Mouse (Mus musculus) MEL (cell line): ENCODE measurements around the gene Babam2. TPM values are rescaled to one million over a fixed set of nuclear protein-coding genes. Genes with fewer than 3 reads are reported as not detected.
"Not testable (repeated sequence)": the region's sequence is repeated elsewhere in the genome, so short reads cannot be mapped to it uniquely, and the experiment has no call there.

Source experiments
- DNase-seq: peaks from one replicate; pipeline ENCODE4 v3.0.0; 2011; ENCODE audit warnings: low read depth, low spot score
- H3K27ac ChIP-seq: 2 replicates; pipeline ENCODE4 v1.5.1; 2012; ENCODE audit warnings: low read depth, mild to moderate bottlenecking, control low read depth, low read length, moderate library complexity; ENCODE audit not compliant: control insufficient read depth
- H3K27me3 ChIP-seq, 2 experiments: fragments of 150-350 bp in 1 of 2; sonication (generic) in 1 of 2; 2 replicates each; pipeline ENCODE4 v1.6.1; 2012; ENCODE audit warnings: low read length in 2 of 2, mild to moderate bottlenecking in 2 of 2, improper control_type of control experiment in 1 of 2, moderate library complexity in 1 of 2; ENCODE audit not compliant: insufficient read depth in 2 of 2, control insufficient read depth in 1 of 2
- H3K36me3 ChIP-seq, 2 experiments: 2 replicates each; pipeline ENCODE4 v1.6.1; 2012 to 2014; ENCODE audit warnings: low read length in 2 of 2, improper control_type of control experiment in 1 of 2, inconsistent platforms in 1 of 2, mild to moderate bottlenecking in 1 of 2; ENCODE audit not compliant: insufficient read depth in 2 of 2, control insufficient read depth in 1 of 2
- H3K4me1 ChIP-seq, 2 experiments: fragments of 150-350 bp in 1 of 2; sonication (generic) in 1 of 2; 2 replicates each; pipeline ENCODE4 v1.6.1; 2012; ENCODE audit warnings: low read length in 2 of 2, improper control_type of control experiment in 1 of 2, mild to moderate bottlenecking in 1 of 2; ENCODE audit not compliant: insufficient read depth in 2 of 2, control insufficient read depth in 1 of 2
- H3K4me3 ChIP-seq, 2 experiments: fragments of 150-350 bp in 1 of 2; sonication (generic) in 1 of 2; 2 replicates each; pipeline ENCODE4 v1.5.1; 2012; ENCODE audit warnings: low read depth in 2 of 2, low read length in 2 of 2, mild to moderate bottlenecking in 2 of 2, moderate library complexity in 2 of 2, control low read depth in 1 of 2, improper control_type of control experiment in 1 of 2; ENCODE audit not compliant: control insufficient read depth in 1 of 2, insufficient read depth in 1 of 2
- H3K79me2 ChIP-seq: 2 replicates; pipeline ENCODE4 v1.6.1; 2012; ENCODE audit warnings: mild to moderate bottlenecking, low read length, moderate library complexity; ENCODE audit not compliant: control insufficient read depth, poor library complexity, insufficient read depth
- H3K9ac ChIP-seq: 2 replicates; pipeline ENCODE4 v1.6.1; 2012; ENCODE audit warnings: low read depth, mild to moderate bottlenecking, control low read depth, low read length, moderate library complexity; ENCODE audit not compliant: control insufficient read depth, poor library complexity, severe bottlenecking
- H3K9me3 ChIP-seq: fragments of 150-350 bp; sonication (generic); replicated peaks from 2 replicates; pipeline ENCODE4 v1.6.1; 2012; ENCODE audit warnings: mild to moderate bottlenecking, low read length, improper control_type of control experiment, moderate library complexity; ENCODE audit not compliant: insufficient read depth
- CHD1 ChIP-seq: IDR thresholded peaks from 2 replicates; pipeline ENCODE4 v1.6.1; 2012; ENCODE audit warnings: low read depth, mild to moderate bottlenecking, inconsistent platforms, low read length, improper control_type of control experiment
- CHD2 ChIP-seq: IDR thresholded peaks from 2 replicates; pipeline ENCODE4 v1.6.1; 2011; ENCODE audit warnings: low read length, improper control_type of control experiment
- CTCF ChIP-seq, 3 experiments: IDR thresholded peaks in 2 of 3; conservative IDR thresholded peaks in 1 of 3; 2 replicates each; pipeline ENCODE4 v1.5.1; 2011 to 2012; ENCODE audit warnings: low read length in 3 of 3, low read depth in 2 of 3, mild to moderate bottlenecking in 2 of 3, improper control_type of control experiment in 1 of 3, inconsistent platforms in 1 of 3, mixed read lengths in 1 of 3, moderate library complexity in 1 of 3; ENCODE audit not compliant: control insufficient read depth in 1 of 3, insufficient read depth in 1 of 3, poor library complexity in 1 of 3, severe bottlenecking in 1 of 3
- E2F4 ChIP-seq: IDR thresholded peaks from 2 replicates; pipeline ENCODE4 v1.6.1; 2011; ENCODE audit warnings: low read depth, low read length, improper control_type of control experiment, borderline replicate concordance
- ELF1 ChIP-seq: IDR thresholded peaks from 2 replicates; pipeline ENCODE4 v1.6.1; 2014; ENCODE audit warnings: low read depth, mild to moderate bottlenecking, inconsistent platforms, low read length, improper control_type of control experiment, moderate library complexity
- EP300 ChIP-seq, 2 experiments: IDR thresholded peaks; 2 replicates each; pipeline ENCODE4 v1.6.1; 2011; ENCODE audit warnings: improper control_type of control experiment in 2 of 2, low read length in 2 of 2, low read depth in 1 of 2, mild to moderate bottlenecking in 1 of 2
- GABPA ChIP-seq: IDR thresholded peaks from 2 replicates; pipeline ENCODE4 v1.6.1; 2012; ENCODE audit warnings: low read depth, mild to moderate bottlenecking, inconsistent platforms, low read length, improper control_type of control experiment, moderate library complexity
- GATA1 ChIP-seq: IDR thresholded peaks from 2 replicates; pipeline ENCODE4 v1.6.1; 2011; ENCODE audit warnings: low read depth, low read length, improper control_type of control experiment
- HCFC1 ChIP-seq: IDR thresholded peaks from 2 replicates; pipeline ENCODE4 v1.6.1; 2012; ENCODE audit warnings: low read depth, mild to moderate bottlenecking, inconsistent platforms, low read length, improper control_type of control experiment, moderate library complexity
- JUND ChIP-seq: IDR thresholded peaks from 2 replicates; pipeline ENCODE4 v1.6.1; 2011; ENCODE audit warnings: low read depth, mild to moderate bottlenecking, improper control_type of control experiment, low read length
- KAT2A ChIP-seq: conservative IDR thresholded peaks from 2 replicates; pipeline ENCODE4 v1.6.1; 2012; ENCODE audit warnings: low read depth, low read length, improper control_type of control experiment, inconsistent platforms
- MAFK ChIP-seq: IDR thresholded peaks from 2 replicates; pipeline ENCODE4 v1.6.1; 2011; ENCODE audit warnings: low read depth, mild to moderate bottlenecking, low read length, improper control_type of control experiment, borderline replicate concordance
- MAX ChIP-seq: IDR thresholded peaks from 2 replicates; pipeline ENCODE4 v1.6.1; 2011; ENCODE audit warnings: low read length, improper control_type of control experiment
- MEF2A ChIP-seq: IDR thresholded peaks from 2 replicates; pipeline ENCODE4 v1.6.1; 2014; ENCODE audit warnings: low read depth, mild to moderate bottlenecking, inconsistent platforms, low read length, improper control_type of control experiment; ENCODE audit not compliant: poor library complexity, insufficient replicate concordance, severe bottlenecking; ENCODE audit errors: extremely low read depth
- MXI1 ChIP-seq: IDR thresholded peaks from 2 replicates; pipeline ENCODE4 v1.6.1; 2011; ENCODE audit warnings: mild to moderate bottlenecking, low read depth, low read length, improper control_type of control experiment
- MYB ChIP-seq: IDR thresholded peaks from 2 replicates; pipeline ENCODE4 v1.6.1; 2011; ENCODE audit warnings: mild to moderate bottlenecking, low read depth, low read length, improper control_type of control experiment
- POLR2A ChIP-seq, 2 experiments: IDR thresholded peaks; 2 replicates each; pipeline ENCODE4 v1.6.1; 2011 to 2012; ENCODE audit warnings: low read length in 2 of 2, mild to moderate bottlenecking in 2 of 2, control low read depth in 1 of 2, improper control_type of control experiment in 1 of 2, low read depth in 1 of 2, moderate library complexity in 1 of 2; ENCODE audit not compliant: control insufficient read depth in 1 of 2, insufficient read depth in 1 of 2, poor library complexity in 1 of 2
- POLR2AphosphoS2 ChIP-seq: IDR thresholded peaks from 2 replicates; pipeline ENCODE4 v1.6.1; 2011; ENCODE audit warnings: low read length, improper control_type of control experiment
- POLR2AphosphoS5 ChIP-seq: IDR thresholded peaks from 2 replicates; pipeline ENCODE4 v1.6.1; 2012; ENCODE audit warnings: low read depth, borderline replicate concordance, mild to moderate bottlenecking, inconsistent platforms, low read length, moderate library complexity, mixed read lengths
- RCOR1 ChIP-seq: IDR thresholded peaks from 2 replicates; pipeline ENCODE4 v1.6.1; 2012; ENCODE audit warnings: low read depth, mild to moderate bottlenecking, inconsistent platforms, low read length, improper control_type of control experiment
- TBP ChIP-seq: IDR thresholded peaks from 2 replicates; pipeline ENCODE4 v1.8.0; 2011; ENCODE audit warnings: low read depth, low read length, improper control_type of control experiment
- USF1 ChIP-seq: IDR thresholded peaks from 2 replicates; pipeline ENCODE4 v1.6.1; 2014; ENCODE audit warnings: low read depth, mild to moderate bottlenecking, inconsistent platforms, low read length, improper control_type of control experiment, moderate library complexity
- USF2 ChIP-seq, 2 experiments: IDR thresholded peaks; 2 replicates each; pipeline ENCODE4 v1.6.1; 2011 to 2012; ENCODE audit warnings: improper control_type of control experiment in 2 of 2, low read length in 2 of 2, borderline replicate concordance in 1 of 2, inconsistent platforms in 1 of 2, low read depth in 1 of 2, mild to moderate bottlenecking in 1 of 2; ENCODE audit not compliant: insufficient read depth in 1 of 2
- ZC3H11A ChIP-seq: IDR thresholded peaks from 2 replicates; pipeline ENCODE4 v1.6.1; 2012; ENCODE audit warnings: low read depth, mild to moderate bottlenecking, inconsistent platforms, low read length, improper control_type of control experiment
- ZKSCAN1 ChIP-seq: IDR thresholded peaks from 2 replicates; pipeline ENCODE4 v1.6.1; 2012; ENCODE audit warnings: low read depth, mild to moderate bottlenecking, inconsistent platforms, low read length, improper control_type of control experiment, moderate library complexity
- ZMIZ1 ChIP-seq: IDR thresholded peaks from 2 replicates; pipeline ENCODE4 v1.6.1; 2012; ENCODE audit warnings: low read depth, mild to moderate bottlenecking, inconsistent platforms, low read length, improper control_type of control experiment, moderate library complexity
- ZNF384 ChIP-seq: IDR thresholded peaks from 2 replicates; pipeline ENCODE4 v1.6.1; 2012; ENCODE audit warnings: low read depth, mild to moderate bottlenecking, inconsistent platforms, low read length, improper control_type of control experiment
- polyA plus RNA-seq, 2 experiments: library from polyadenylated mRNA; stranded (reverse) in 1 of 2; unstranded in 1 of 2; fragments of >175 nt in 1 of 2; fragments of >200 nt in 1 of 2; gene quantifications; 2 replicates each; pipeline versions ENCODE4 v1.2.1 to v1.2.4; 2012; ENCODE audit warnings: low replicate concordance in 2 of 2, low read depth in 1 of 2; ENCODE audit not compliant: insufficient read length in 2 of 2, insufficient read depth in 1 of 2, missing spikeins in 1 of 2
- total RNA-seq: library from RNA; depleted of rRNA; stranded (reverse); fragments of 300-350 nt; gene quantifications from 2 replicates; pipeline ENCODE4 v1.2.3, GENCODE M21; 2012

The Babam2 gene
- total and polyA plus RNA-seq, 3 experiments = 43.3 to 86.6 TPM; not detected in 1

DNA sequence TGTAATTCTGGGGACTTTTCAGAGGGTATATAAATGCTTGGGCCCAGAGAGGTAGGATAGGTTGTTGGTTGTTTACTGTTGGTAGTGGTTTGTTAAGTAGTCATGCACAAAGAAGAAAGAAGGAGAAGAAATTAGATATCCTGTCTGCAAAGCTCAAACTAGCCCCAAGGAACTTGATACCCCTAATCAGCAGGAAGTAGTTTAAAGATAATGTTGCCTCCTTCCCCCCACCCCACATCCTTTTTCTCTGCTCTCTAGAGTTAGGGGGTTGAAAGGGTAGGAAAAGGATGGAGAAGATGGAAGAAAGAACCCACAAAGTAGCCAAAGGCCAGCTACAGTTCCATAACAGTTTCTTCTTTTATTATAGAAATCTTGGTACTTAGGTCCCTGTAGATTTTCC lies 99.5 kb downstream of the Babam2 start (continued):
- TF ChIP-seq CTCF (IDR thresholded peaks at IDR 0.05 in 2 of 3, conservative IDR thresholded peaks at IDR 0.05 in 1 of 3; ENCODE audit: control insufficient read depth in 1 of 3, insufficient read depth in 1 of 3, low read depth in 2 of 3, low read length in 3 of 3, poor library complexity in 1 of 3, severe bottlenecking in 1 of 3) = no peak
- no peak for TF ChIP-seq POLR2AphosphoS2
- TF ChIP-seq CHD2 = no peak
- no peak for TF ChIP-seq ZMIZ1
- TF ChIP-seq USF2 (IDR thresholded peaks at IDR 0.05; ENCODE audit: borderline replicate concordance in 1 of 2, insufficient read depth in 1 of 2, low read depth in 1 of 2, low read length in 2 of 2) = no peak
- TF ChIP-seq E2F4 = no peak
- no peak for TF ChIP-seq POLR2A (IDR thresholded peaks at IDR 0.05; ENCODE audit: control insufficient read depth in 1 of 2, insufficient read depth in 1 of 2, low read depth in 1 of 2, low read length in 2 of 2, poor library complexity in 1 of 2)
- TF ChIP-seq MXI1 = no peak
- no peak for TF ChIP-seq ZC3H11A

DNA sequence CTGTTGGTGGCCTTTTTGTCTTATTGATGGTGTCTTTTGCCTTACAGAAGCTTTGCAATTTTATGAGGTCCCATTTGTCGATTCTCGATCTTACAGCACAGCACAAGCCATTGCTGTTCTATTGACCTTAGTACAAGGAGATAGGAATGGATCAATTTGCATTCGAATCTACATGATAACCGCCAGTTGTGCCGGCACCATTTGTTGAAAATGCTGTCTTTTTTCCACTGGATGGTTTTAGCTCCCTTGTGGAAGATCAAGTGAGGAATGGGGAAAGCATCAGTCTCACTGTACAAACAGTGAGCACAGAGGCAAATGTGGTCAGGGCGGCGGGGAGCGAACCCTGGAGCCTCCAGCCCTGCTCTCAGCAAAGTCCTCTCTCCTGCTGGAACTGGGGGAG lies 106.7 kb downstream of the Babam2 start:
- not testable (repeated sequence) for DNase-seq, H3K27me3 ChIP-seq, H3K9me3 ChIP-seq, H3K79me2 ChIP-seq
- Histone ChIP-seq H3K4me1 (peaks cover 25 to 31% of the 10 kb centered on the region in 2 experiments), H3K27ac (peak overlapping the region; percentile 85), H3K4me3 (peak overlapping the region; percentile 6 to 24; a peak in 1 of 4 replicates), H3K9ac (peak overlapping the region; percentile 69), H3K36me3 (peaks cover 0 to 35% of the 10 kb centered on the region in 2 experiments; a peak in 2 of 4 replicates)

DNA sequence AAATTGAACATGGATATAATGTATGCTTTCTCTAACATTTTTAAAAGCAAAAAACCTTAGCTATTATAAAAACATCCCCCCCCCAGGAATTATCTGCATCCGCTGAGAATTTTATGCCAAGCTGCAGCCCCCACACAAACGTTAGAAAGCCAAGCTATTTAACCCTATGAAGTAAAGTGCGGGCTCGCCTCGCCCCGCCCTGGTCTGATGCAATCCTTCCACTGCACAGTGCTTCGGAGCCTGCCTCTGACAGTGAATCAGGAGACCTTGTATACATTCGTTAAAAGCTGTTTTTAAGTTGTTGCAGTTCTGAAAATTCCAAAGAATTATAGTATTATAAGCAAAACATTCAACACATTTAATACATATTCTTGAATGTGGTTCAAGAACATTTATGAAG lies 107.3 kb downstream of the Babam2 start:
- Histone ChIP-seq H3K79me2 (peaks cover 2% of the 10 kb centered on the region; the same call in 1 of the 2 replicates), H3K4me1 (peaks cover 21 to 31% of the 10 kb centered on the region in 2 experiments), H3K27ac (peak overlapping the region; percentile 85), H3K9ac (peak overlapping the region; percentile 69), H3K4me3 (peak overlapping the region in 1 of 2 experiments; percentile 24; a peak in 2 of 4 replicates), H3K27me3 (no peaks in the 10 kb centered on the region), H3K36me3 (peaks cover 0 to 36% of the 10 kb centered on the region in 2 experiments; a peak in 2 of 4 replicates), H3K9me3 (no peaks in the 10 kb centered on the region)
- peak; percentile 83 for DNase-seq
- TF ChIP-seq ELF1 = no peak
- TF ChIP-seq EP300 (IDR thresholded peaks at IDR 0.05; ENCODE audit: low read depth in 1 of 2, low read length in 2 of 2) = peak; percentile 21 to 81; a peak in 2 of 4 replicates
- no peak for TF ChIP-seq MAFK
- no peak; the same call in 1 of the 2 replicates for TF ChIP-seq KAT2A
- peak; percentile 54; the same call in 1 of the 2 replicates for TF ChIP-seq HCFC1
- TF ChIP-seq MEF2A = no peak
- no peak for TF ChIP-seq MYB
- peak; percentile 49; the same call in 1 of the 2 replicates for TF ChIP-seq TBP
- TF ChIP-seq GABPA = no peak
- 0 out of 2 replicates have a peak, but pooled peaks have one; percentile 29 for TF ChIP-seq GATA1
- no peak for TF ChIP-seq CHD1
- no peak for TF ChIP-seq POLR2AphosphoS5
- TF ChIP-seq CHD2 = no peak
- TF ChIP-seq CTCF (IDR thresholded peaks at IDR 0.05 in 2 of 3, conservative IDR thresholded peaks at IDR 0.05 in 1 of 3; ENCODE audit: control insufficient read depth in 1 of 3, insufficient read depth in 1 of 3, low read depth in 2 of 3, low read length in 3 of 3, poor library complexity in 1 of 3, severe bottlenecking in 1 of 3) = no peak
- no peak for TF ChIP-seq MAX
- TF ChIP-seq JUND = no peak
- TF ChIP-seq MXI1 = no peak; the same call in 1 of the 2 replicates
- TF ChIP-seq ZKSCAN1 = no peak
- peak; percentile 29; the same call in 1 of the 2 replicates for TF ChIP-seq RCOR1
- TF ChIP-seq POLR2AphosphoS2 = no peak
- no peak for TF ChIP-seq ZNF384
- TF ChIP-seq USF1 = no peak
- no peak for TF ChIP-seq E2F4
- no peak for TF ChIP-seq USF2 (IDR thresholded peaks at IDR 0.05; ENCODE audit: borderline replicate concordance in 1 of 2, insufficient read depth in 1 of 2, low read depth in 1 of 2, low read length in 2 of 2)
